Mouse (Mus musculus): Measurements from ENCODE around the gene Efcab6. TPM values are rescaled to one million over a fixed set of nuclear protein-coding genes. Genes with fewer than 3 reads are reported as not detected.

Efcab6 gene
- polyA plus RNA-seq, 1 experiment: not detected

DNA sequence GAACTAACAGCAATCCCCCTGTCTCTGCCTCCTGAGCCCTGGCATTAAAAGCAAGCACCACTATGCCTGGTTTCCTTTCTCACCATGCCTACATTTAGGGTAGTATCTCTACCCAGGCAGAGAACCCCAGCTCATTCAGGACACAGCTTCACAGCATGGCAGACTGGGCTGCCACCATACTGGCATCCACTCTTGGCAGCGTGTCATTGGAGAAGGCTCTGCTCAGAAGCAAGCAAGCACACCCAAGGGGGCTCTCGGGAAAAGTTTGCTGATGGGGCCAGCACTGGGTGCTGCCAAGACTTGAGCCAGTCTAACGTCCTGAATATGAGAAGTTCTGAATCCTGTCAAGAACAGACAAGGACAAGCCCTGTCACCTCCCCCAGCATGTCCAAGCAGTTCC, 66.1 kb downstream of the Efcab6 start:
- no peak for TF ChIP-seq GATA1 (IDR thresholded peaks at IDR 0.05; ENCODE audit: low read length)

DNA sequence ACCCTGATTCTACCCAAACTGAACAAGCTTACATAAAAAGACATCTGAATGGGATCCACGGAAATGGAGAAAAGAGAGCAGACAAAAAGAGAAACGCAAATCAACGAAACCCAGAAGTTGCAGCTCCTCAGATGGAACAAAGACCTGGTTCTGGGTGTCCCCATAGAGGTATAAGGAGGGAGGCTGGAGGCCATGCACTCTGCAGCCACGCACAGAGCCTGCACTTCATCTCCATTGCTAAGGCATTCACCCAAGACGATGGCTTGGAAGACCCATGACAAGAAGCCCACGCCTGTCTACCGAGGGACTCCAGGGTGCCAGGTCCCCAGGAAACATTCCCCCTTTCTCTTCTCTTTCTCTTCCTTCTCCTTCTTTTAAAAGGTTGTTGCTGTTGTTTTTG, 66.6 kb downstream of the Efcab6 start:
- TF ChIP-seq GATA1 (IDR thresholded peaks at IDR 0.05; ENCODE audit: low read length): no peak

DNA sequence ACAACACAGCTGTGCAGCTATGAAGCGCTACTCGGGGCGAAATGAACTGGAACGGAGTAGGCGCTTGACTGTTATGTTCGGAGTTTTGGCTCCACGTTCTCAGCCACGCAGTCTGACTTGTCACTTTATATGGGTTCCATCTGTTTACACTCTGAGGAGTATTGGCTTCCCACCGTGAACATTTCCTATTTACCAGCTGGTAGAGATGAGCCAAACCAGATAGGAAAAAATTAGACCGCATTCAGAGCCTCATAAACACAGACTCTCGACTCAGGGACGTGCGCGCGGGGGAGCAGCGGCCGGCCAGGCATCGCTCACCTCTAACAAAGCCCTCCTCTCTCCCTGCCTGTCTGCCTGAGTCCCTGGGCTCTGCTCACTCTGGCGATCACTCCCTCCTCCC, 67.1 kb downstream of the Efcab6 start:
- TF ChIP-seq GATA1 (IDR thresholded peaks at IDR 0.05; ENCODE audit: low read length): no peak

GRCm38 (mm10) chr15:83997550-83997949, 67.6 kb downstream of the Efcab6 start:
- TF ChIP-seq GATA1 (IDR thresholded peaks at IDR 0.05; ENCODE audit: low read length): no peak

- TF ChIP-seq GATA1 (IDR thresholded peaks at IDR 0.05; ENCODE audit: low read length): no peak
Observed at GRCm38 (mm10) chr15:83996864-83997263, 68.3 kb downstream of the Efcab6 start.

DNA sequence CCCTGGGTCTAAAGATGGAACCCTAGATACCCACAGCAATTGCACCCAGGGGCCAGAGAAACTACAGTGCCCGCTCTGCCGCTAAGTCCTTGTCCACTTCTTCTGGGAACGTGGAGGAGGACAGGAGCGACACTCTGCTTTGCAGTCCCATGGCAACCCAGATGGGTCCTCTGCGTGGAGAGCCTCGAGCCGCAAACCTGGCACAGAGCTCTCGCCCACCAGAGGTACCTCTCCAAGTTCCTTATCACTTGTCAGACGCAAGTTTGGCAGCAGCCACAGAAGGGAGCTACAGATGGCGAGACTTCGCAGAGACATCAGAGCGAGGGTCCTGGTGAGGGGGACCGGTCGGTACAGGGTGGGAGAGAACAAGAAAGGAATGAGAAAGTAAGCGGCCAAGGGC, 73.0 kb downstream of the Efcab6 start:
- TF ChIP-seq GATA1 (IDR thresholded peaks at IDR 0.05; ENCODE audit: low read length): no peak

GRCm38 (mm10) chr15:83991461-83991860, 73.7 kb downstream of the Efcab6 start:
- TF ChIP-seq GATA1 (IDR thresholded peaks at IDR 0.05; ENCODE audit: low read length): no peak

GRCm38 (mm10) chr15:83989241-83989640, 75.9 kb downstream of the Efcab6 start:
- no peak for TF ChIP-seq GATA1 (IDR thresholded peaks at IDR 0.05; ENCODE audit: low read length)

- TF ChIP-seq GATA1 (IDR thresholded peaks at IDR 0.05; ENCODE audit: low read length): no peak
Observed at GRCm38 (mm10) chr15:83988087-83988486, 77.1 kb downstream of the Efcab6 start.

GRCm38 (mm10) chr15:83982186-83982936, 82.8 kb downstream of the Efcab6 start:
- TF ChIP-seq GATA1 (IDR thresholded peaks at IDR 0.05; ENCODE audit: low read length): no peak

DNA sequence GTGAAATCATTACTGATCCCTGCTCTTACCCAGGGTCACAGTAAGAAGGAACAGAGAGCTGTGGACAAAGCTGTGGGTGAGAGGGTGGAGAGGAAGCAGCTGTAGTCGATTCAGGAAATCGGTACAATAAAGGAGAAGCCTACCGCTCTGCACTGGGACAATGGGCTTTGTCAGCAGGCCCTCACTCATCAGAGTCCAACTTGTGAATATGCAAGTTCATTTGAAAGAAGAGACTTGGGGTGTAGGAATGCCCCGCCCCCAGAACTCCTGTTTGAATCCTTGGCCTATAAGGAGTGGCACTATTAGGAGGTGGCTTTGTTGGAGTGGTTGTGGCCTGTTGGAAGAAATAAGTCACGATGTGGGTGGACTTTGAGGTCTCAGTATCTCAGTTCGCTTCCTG, 86.3 kb downstream of the Efcab6 start:
- no peak for TF ChIP-seq GATA1 (IDR thresholded peaks at IDR 0.05; ENCODE audit: low read length)

DNA sequence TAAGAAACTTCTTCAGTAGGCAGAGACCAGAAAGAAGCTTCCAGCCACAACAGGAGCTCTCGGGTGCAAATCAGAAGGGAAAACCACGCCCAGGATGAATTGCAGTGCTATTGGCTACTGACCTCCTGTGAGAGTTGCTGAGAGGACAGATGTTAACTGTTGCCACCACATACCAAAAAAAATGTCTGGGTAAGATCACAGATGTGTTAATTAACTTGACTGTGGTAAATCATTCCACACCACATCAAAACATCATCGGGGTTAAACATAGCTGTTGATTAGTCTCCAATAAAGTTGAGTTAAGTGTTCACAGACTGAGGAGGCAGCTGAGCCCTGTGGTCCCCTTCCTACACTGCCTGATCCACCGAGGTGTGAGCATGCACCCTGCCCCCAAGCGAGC, 88.1 kb downstream of the Efcab6 start:
- no peak for TF ChIP-seq GATA1 (IDR thresholded peaks at IDR 0.05; ENCODE audit: low read length)

- no peak for TF ChIP-seq GATA1 (IDR thresholded peaks at IDR 0.05; ENCODE audit: low read length)
Observed at GRCm38 (mm10) chr15:83972206-83972605, 93.0 kb downstream of the Efcab6 start.

DNA sequence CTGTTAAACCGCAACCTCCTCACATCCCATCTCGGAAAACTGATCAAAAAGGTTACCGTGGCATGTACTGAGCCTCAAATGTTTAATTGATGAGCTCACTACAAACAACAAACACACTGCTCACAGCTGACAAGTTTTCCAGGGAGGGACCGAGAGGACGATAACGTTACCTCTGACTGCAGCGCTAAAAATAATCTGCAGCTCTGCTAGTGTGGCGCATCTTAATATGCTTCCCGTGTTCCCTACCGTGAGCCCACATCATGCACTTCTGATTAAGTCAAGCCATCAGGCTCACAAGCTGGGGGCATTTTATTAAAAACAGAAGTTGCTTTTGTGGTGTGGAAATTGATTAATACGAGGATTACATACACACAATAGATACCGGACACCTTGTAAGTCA, 97.4 kb downstream of the Efcab6 start:
- no peak for TF ChIP-seq GATA1 (IDR thresholded peaks at IDR 0.05; ENCODE audit: low read length)

- no peak for TF ChIP-seq GATA1 (IDR thresholded peaks at IDR 0.05; ENCODE audit: low read length)
Observed at GRCm38 (mm10) chr15:83965126-83965525, 100.1 kb downstream of the Efcab6 start.

- TF ChIP-seq GATA1 (IDR thresholded peaks at IDR 0.05; ENCODE audit: low read length): no peak
Observed at GRCm38 (mm10) chr15:83958376-83958775, 106.8 kb downstream of the Efcab6 start.

GRCm38 (mm10) chr15:83956996-83957395, 108.2 kb downstream of the Efcab6 start:
- no peak for TF ChIP-seq GATA1 (IDR thresholded peaks at IDR 0.05; ENCODE audit: low read length)
